Mouse (Mus musculus): ENCODE results near the gene Rer1. TPM values are rescaled to one million over a fixed set of nuclear protein-coding genes. Genes with fewer than 3 reads are reported as not detected.

Rer1 gene
- polyA plus RNA-seq, 1 experiment, result 101 TPM

DNA sequence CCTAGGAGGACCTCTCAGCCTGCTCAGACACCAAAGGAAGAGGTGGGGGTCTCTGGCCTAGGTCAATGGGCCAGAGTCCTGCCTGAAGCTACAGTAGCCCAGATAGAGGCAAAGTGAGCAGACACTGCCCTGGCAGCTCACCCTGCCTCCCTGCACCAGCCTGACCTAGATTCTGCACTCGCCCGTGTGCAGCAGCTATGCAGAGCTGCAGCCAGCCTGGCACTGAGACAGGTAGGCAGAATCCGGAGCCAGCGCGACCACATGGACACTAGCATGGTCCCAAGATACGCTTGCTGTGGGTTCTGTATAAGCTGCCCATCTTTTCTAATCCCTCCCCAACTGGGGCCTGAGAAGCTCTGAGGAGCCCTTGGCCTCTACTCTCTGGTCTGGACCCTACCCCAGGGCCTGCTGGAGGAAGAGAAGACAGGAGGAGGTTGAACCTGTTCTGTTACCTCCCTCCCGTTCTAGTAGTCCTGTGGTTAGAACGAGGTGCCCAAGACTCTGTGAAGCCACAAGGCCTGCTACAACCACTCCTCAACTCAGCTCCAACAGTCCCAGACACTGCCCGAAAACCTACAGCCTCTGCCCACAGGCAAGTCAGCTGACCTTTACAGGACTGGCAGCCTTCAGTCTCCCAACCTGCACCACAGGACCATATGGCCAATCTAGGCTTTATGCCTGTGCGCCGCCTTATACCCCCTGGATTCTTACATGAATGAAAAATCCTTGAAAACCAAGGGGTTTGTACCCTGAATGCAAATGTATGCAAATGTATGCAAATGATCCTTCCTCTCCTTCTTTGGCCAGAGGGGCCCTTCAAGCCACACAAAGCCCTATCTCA is 61.8 kb downstream of the Rer1 start:
- no peak for TF ChIP-seq GATA1 (IDR thresholded peaks at IDR 0.05; ENCODE audit: low read length)

Other genes with a start within 250 kb of the Rer1 start
- gene Ttc34, start 248.9 kb downstream of the Rer1 start, polyA plus RNA-seq (2012), result 0.01 TPM in 1 of 2 replicates, not detected in the other
- 0.05 and 0.10 TPM in 2 replicates for gene Mmel1, start 216.8 kb downstream of the Rer1 start, polyA plus RNA-seq (2012)
- gene Fam213b, start 187.2 kb downstream of the Rer1 start, polyA plus RNA-seq (2012), result not detected in 2 replicates
- 2.9 and 11.6 TPM in 2 replicates for gene Tnfrsf14, start 157.8 kb downstream of the Rer1 start, polyA plus RNA-seq (2012)
- not detected in 2 replicates for gene Hes5, start 125.5 kb downstream of the Rer1 start, polyA plus RNA-seq (2012)
- gene Pank4, start 122.3 kb downstream of the Rer1 start, polyA plus RNA-seq (2012), result 40.0 and 48.2 TPM in 2 replicates
- gene Plch2, start 29.6 kb downstream of the Rer1 start, polyA plus RNA-seq (2012), result 0.56 TPM in 2 replicates
- gene Pex10, start 19.4 kb downstream of the Rer1 start, polyA plus RNA-seq (2012), result 20.2 and 30.0 TPM in 2 replicates
- 2.6 and 3.1 TPM in 2 replicates for gene Morn1, start 195 bp upstream of the Rer1 start, polyA plus RNA-seq (2012)
- 28.2 and 31.7 TPM in 2 replicates for gene Ski, start 136.2 kb upstream of the Rer1 start, polyA plus RNA-seq (2012)
- 34.7 and 37.0 TPM in 2 replicates for gene Faap20, start 163.4 kb upstream of the Rer1 start, polyA plus RNA-seq (2012)